Mouse (Mus musculus): ENCODE measurements around the gene Wdhd1.
A peak's percentile ranks its signal among the peaks of the same experiment; 100 is the strongest.
"Not testable (repeated sequence)": the region's sequence is repeated elsewhere in the genome, so short reads cannot be mapped to it uniquely, and the experiment has no call there.

The Wdhd1 gene

GRCm38 (mm10) chr14:47276637-47277393 lies at the start of gene Wdhd1, which contains the start of gene Socs4:
TSS of gene Wdhd1 (minus strand) at chr14:47276857.
TSS of gene Socs4 (plus strand) at chr14:47276931.
- DNase-seq (ENCODE audit: low read depth, low spot score): peak; percentile 97

GRCm38 (mm10) chr14:47325965-47326761 lies 49.5 kb upstream of the Wdhd1 start:
- DNase-seq (ENCODE audit: low read depth, low spot score): no peak

GRCm38 (mm10) chr14:47321581-47321980 lies 44.9 kb upstream of the Wdhd1 start:
- DNase-seq (ENCODE audit: low read depth, low spot score): not testable (repeated sequence)

DNA sequence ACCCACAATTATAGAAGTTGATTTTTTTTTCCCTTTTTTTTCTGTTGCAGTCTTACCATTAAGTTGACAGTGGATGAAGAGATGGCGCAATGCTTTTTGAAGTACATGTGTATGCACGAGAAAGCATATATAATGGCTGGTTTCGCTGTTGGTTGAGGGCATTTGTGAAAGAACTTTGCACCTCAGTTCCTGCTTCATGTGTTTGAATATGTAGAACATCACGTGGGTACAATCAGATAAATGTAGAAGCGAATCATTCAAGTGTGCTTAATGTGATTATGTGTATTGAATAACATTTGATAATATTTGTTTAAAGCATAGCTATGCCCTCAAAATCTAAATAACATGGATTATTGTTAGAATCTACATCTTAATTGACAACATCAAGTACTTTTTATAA lies 42.7 kb upstream of the Wdhd1 start:
- DNase-seq (ENCODE audit: low read depth, low spot score): no peak

DNA sequence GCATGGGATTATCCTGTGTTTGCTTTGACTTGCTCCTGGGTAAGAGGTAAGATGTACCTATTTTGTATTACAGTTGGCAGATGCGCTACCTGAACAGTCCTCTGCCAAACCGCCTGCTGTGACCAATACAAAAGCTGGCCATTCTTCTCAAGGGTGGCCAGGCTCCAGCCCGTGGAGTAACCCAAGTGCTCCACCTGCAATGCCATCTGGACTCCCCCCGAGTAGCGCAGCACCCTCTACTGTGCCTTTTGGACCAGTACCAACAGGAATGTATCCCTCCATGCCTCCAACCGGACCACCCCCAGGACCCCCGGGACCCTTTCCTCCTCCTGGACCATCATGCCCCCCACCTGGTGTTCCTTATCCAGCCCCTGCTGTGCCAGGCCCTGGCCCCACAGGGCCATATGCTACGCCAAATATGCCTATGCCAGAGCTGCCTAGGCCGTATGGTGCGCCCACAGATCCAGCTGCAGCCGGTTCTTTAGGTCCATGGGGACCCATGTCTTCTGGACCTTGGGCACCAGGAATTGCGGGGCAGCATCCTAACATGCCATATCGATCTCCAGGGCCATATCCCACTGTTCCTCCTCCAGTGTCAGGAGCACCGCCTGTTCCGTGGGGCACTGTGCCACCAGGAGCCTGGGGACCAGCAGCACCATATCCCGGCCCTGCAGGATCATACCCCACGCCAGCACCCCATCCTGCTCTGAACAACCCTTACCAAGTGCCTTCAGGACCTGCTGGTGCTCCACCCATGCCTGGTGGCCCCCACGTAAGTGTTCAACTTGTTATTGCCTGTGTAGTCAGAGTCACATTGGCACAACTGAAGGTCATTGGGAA lies 33.9 kb upstream of the Wdhd1 start:
- DNase-seq (ENCODE audit: low read depth, low spot score): no peak

DNA sequence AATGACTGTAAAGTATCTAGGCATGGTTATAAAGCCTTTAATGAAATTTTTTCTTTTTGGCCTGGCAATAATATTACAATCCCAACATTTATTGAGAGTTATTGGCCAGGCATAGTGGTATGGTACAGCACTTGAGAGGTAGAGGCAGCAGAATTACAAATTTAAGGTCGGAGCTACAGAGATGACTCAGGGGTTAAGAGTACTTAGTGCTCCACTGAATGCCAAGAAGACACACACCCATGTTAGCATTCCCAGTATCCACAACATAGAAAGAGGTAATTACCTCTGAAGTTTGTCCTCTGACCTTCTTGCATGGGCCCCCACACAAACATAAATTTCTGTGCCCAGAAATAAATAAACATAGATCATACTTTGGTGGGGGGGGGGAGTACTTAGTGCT lies 32.4 kb upstream of the Wdhd1 start:
- DNase-seq (ENCODE audit: low read depth, low spot score): no peak

DNA sequence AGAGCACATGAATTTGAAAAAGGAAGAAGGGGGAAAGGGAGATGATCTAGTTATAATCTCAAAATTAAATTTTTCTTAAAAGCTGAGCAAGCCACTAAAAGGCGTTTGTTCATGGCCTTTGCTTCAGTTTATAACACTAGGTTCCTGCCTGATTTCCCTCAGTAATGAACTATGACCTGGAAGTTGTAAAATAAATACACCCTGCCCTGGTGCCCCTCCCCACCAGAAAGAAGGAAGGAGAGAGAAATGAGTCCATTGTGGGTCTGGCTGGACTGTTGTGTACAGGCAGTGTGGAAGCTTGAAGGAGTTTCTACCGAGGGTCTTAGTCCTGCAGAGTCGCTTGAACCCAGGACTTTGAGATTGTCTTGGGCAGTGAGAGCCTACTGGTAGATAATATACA lies 31.0 kb upstream of the Wdhd1 start:
- DNase-seq (ENCODE audit: low read depth, low spot score): no peak

DNA sequence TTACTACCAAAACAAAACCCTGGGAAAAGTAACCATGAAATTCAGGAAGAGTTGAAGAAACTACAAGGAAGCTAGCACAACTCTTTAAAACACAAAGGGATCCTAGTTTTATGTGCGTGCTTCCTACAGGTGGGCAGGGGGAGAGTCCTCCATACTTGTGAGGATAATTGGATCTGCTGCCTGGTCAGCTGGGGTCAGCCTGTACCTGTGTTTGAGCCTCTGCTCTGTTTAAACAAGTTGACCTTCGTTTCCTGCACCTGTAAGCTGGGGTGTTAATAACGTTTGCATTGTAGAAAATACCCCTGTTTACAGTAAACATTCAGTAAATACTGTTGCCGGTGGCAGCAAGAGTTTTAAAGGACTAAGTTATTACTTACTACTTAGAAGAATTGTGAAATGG lies 29.3 kb upstream of the Wdhd1 start:
- DNase-seq (ENCODE audit: low read depth, low spot score): no peak

- DNase-seq (ENCODE audit: low read depth, low spot score): no peak
These were observed 28.3 kb upstream of the Wdhd1 start for GRCm38 (mm10) chr14:47304814-47305405.

GRCm38 (mm10) chr14:47302885-47303680 lies 26.4 kb upstream of the Wdhd1 start:
- no peak for DNase-seq (ENCODE audit: low read depth, low spot score)

- DNase-seq (ENCODE audit: low read depth, low spot score): peak; percentile 79
These were observed 22.2 kb upstream of the Wdhd1 start for GRCm38 (mm10) chr14:47298819-47299261.

- DNase-seq (ENCODE audit: low read depth, low spot score): peak; percentile 87
These were observed 21.7 kb upstream of the Wdhd1 start for GRCm38 (mm10) chr14:47298408-47298792.

DNA sequence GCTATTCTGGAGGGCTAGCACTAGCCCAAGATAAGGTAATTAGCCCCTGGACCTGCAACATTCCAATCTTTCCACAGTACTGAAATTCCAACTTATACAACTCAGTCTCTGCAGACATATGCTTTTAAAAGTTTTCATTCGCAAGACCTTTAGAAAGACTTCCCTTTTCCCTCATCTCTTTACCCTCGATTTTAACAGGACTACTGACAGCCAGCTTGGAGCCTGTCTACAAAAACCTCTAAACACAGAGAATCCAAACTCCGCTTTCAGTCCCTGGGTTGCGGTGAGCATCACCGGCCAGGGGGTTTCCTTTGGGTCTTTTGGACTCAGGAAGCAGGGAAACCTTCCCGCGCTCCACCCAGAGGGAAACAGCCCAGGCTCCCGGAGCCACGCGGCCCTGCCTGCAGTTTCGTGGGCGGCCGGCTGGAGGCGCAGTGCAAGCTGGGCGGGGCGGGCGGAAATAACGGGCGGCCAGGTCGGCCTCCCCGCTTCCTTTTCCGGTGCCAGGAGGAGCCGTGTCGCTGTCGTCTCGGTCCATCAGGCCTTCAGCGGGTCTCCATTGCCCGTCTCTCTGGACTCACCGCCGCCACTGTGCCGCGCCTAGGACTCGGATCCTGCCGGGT lies 21.2 kb upstream of the Wdhd1 start, which contains the start of gene Mapk1ip1l:
Mapk1ip1l (plus strand) TSS at position 482 of the 623 bp plus-strand sequence.
- DNase-seq (ENCODE audit: low read depth, low spot score): peak; percentile 95

GRCm38 (mm10) chr14:47296232-47296631 lies 19.6 kb upstream of the Wdhd1 start:
- DNase-seq (ENCODE audit: low read depth, low spot score): no peak

- no peak for DNase-seq (ENCODE audit: low read depth, low spot score)
These were observed 17.5 kb upstream of the Wdhd1 start for GRCm38 (mm10) chr14:47294136-47294535.

DNA sequence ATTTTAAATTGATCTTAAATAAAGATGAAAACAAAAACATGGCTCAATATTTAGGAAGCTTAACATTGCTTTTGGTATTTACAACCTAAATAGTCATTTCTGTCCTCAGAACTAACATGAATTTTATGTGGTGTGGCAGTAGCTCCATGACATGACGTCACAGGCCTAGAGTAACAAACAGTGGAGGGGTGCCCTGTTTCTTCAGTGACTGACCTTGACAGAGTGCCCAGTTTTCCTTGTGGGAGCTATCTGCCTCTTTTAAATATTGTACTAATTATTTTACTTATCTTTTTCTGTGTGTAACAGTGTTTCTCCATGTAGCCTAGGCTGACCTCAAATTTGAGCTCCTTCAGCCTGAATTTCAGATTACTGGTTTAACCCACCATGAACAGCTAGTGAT lies 15.1 kb upstream of the Wdhd1 start:
- DNase-seq (ENCODE audit: low read depth, low spot score): no peak

GRCm38 (mm10) chr14:47287021-47287420 lies 10.4 kb upstream of the Wdhd1 start:
- DNase-seq (ENCODE audit: low read depth, low spot score): no peak

DNA sequence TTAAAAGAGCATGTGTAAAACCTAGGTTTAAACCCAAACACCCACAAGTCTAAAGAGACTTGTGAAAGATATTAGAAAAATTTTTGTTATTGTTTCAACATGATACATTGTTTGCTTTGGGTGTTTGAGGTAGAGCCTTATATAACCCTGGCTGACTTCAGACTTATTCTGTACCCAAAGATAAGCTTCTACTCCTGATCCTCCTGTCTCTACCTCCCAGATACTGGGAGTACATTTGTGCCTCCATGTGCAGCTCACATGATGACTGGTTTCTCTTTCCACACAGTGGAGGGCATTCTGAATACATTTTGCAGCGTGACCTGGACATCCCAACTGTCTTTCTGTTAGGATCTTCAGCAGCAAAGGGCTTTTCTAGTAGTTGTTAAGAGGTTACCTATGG lies 9.6 kb upstream of the Wdhd1 start:
- DNase-seq (ENCODE audit: low read depth, low spot score): no peak

DNA sequence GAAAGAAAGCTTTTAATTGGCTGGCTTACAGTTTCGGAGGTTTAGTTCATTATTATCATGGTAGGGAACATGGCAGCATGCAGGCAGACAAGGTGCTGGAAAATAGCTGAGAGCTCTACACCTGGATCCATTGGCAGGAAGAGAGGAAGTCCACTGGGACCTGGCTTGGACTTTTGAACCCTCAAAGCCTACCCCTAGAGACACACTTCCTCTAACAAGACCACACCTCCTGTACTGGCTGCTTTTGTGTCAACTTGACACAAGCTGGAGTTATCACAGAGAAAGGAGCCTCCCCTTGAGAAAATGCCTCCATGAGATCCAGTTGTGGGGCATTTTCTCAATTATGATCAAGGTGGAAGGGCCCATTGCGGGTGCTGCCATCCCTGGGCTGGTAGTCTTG lies 8.6 kb upstream of the Wdhd1 start:
- no peak for DNase-seq (ENCODE audit: low read depth, low spot score)

- DNase-seq (ENCODE audit: low read depth, low spot score): no peak
These were observed 6.9 kb upstream of the Wdhd1 start for GRCm38 (mm10) chr14:47283568-47283967.
